Mouse (Mus musculus) liver, embryonic 11.5 days (tissue): ENCODE measurements around the gene 4933428G20Rik. TPM values are rescaled to one million over a fixed set of nuclear protein-coding genes. Genes with fewer than 3 reads are reported as not detected.
A peak's percentile ranks its signal among the peaks of the same experiment; 100 is the strongest.

Source experiments
- ATAC-seq: fragments of 200-750 bp; cut with Nextera tagmentation; replicated peaks from 2 replicates; pipeline ENCODE4 v1.8.0; 2017; ENCODE audit warnings: moderate number of reproducible peaks, mild to moderate bottlenecking, moderate TSS enrichment, moderate library complexity; ENCODE audit not compliant: low FRiP score
- DNase-seq: peaks from one replicate; pipeline ENCODE4 v3.0.0-alpha.2; 2017; ENCODE audit warnings: low spot score
- H3K27ac ChIP-seq: fragments of 300-500 bp; sonication (generic); 2 replicates; pipeline ENCODE4 v1.5.1; 2014; ENCODE audit warnings: mild to moderate bottlenecking, low read depth, low read length, control low read depth
- H3K27me3 ChIP-seq: fragments of 300-500 bp; sonication (generic); replicated peaks from 2 replicates; pipeline ENCODE4 v1.6.1; 2014; ENCODE audit warnings: low read length, mixed read lengths; ENCODE audit not compliant: control insufficient read depth, insufficient read depth
- H3K36me3 ChIP-seq: fragments of 300-500 bp; sonication (generic); 2 replicates; pipeline ENCODE4 v1.6.1; 2014; ENCODE audit warnings: mild to moderate bottlenecking, low read length, moderate library complexity, mixed read lengths; ENCODE audit not compliant: control insufficient read depth, insufficient read depth
- H3K4me1 ChIP-seq: fragments of 300-500 bp; sonication (generic); replicated peaks from 2 replicates; pipeline ENCODE4 v1.6.1; 2014; ENCODE audit warnings: low read length, mixed read lengths; ENCODE audit not compliant: control insufficient read depth, insufficient read depth
- H3K4me2 ChIP-seq: fragments of 300-500 bp; sonication (generic); 2 replicates; pipeline ENCODE4 v1.6.1; 2014; ENCODE audit warnings: mild to moderate bottlenecking, control low read depth, moderate library complexity
- H3K4me3 ChIP-seq: fragments of 300-500 bp; sonication (generic); 2 replicates; pipeline ENCODE4 v1.5.1; 2014; ENCODE audit warnings: low read depth, low read length, control low read depth
- H3K9ac ChIP-seq: fragments of 300-500 bp; sonication (generic); 2 replicates; pipeline ENCODE4 v1.6.1; 2014; ENCODE audit warnings: low read depth, low read length, control low read depth
- H3K9me3 ChIP-seq: fragments of 300-500 bp; sonication (generic); 2 replicates; pipeline ENCODE4 v1.6.1; 2016; ENCODE audit warnings: low read length, inconsistent platforms, mixed read lengths; ENCODE audit not compliant: control insufficient read depth
- WGBS: fragments of 180-500 bp; shearing (Covaris S2); extraction: QIAGEN DNeasy Blood & Tissue Kit; methylation state at CpG from one replicate; pipeline ENCODE4 v1.1.7; 2014; 5-methylcytosine and 5-hydroxymethylcytosine counted together
- polyA plus RNA-seq: library from polyadenylated mRNA; unstranded; fragments of >200 nt; fragmentation: Nextera tagmentation; extraction: Ambion mirVana; gene quantifications from 2 replicates; pipeline ENCODE4 v1.2.1, GENCODE M21; 2014

Gene 4933428G20Rik
- polyA plus RNA-seq, 1 experiment from 2014 or later: 0.44 TPM

- Histone ChIP-seq H3K4me1 (peaks cover 7% of the 10 kb centered on the region), H3K27me3 (peaks cover 71% of the 10 kb centered on the region), H3K27ac (no peak overlapping the region), H3K9me3 (no peaks in the 10 kb centered on the region), H3K4me2 (no peak overlapping the region), H3K9ac (no peak overlapping the region), H3K4me3 (no peak overlapping the region), H3K36me3 (no peaks in the 10 kb centered on the region)
- ATAC-seq (no peak), DNase-seq (no peak)
- 77% methylated on average over 22 of the region's 22 CpGs for WGBS
Observed at GRCm38 (mm10) chr11:97542171-97543150, 42.3 kb upstream of the 4933428G20Rik start.

GRCm38 (mm10) chr11:97540604-97541003 lies 40.5 kb upstream of the 4933428G20Rik start:
- 42% methylated on average over 3 of the region's 3 CpGs for WGBS

GRCm38 (mm10) chr11:97540136-97540535 lies 40.0 kb upstream of the 4933428G20Rik start:
- Histone ChIP-seq H3K4me2 (no peak overlapping the region), H3K9ac (no peak overlapping the region), H3K4me3 (no peak overlapping the region), H3K4me1 (peaks cover 12% of the 10 kb centered on the region), H3K27me3 (peaks cover 71% of the 10 kb centered on the region), H3K36me3 (no peaks in the 10 kb centered on the region), H3K27ac (no peak overlapping the region), H3K9me3 (no peaks in the 10 kb centered on the region)
- DNase-seq (no peak), ATAC-seq (no peak)
- 27% methylated on average over 3 of the region's 3 CpGs for WGBS

More at GRCm38 (mm10) chr11:97540604-97541003, 40.5 kb upstream of the 4933428G20Rik start:
- Histone ChIP-seq H3K36me3 (no peaks in the 10 kb centered on the region), H3K4me1 (peaks cover 12% of the 10 kb centered on the region), H3K9ac (no peak overlapping the region), H3K4me3 (no peak overlapping the region), H3K4me2 (no peak overlapping the region), H3K9me3 (no peaks in the 10 kb centered on the region), H3K27ac (no peak overlapping the region), H3K27me3 (peaks cover 71% of the 10 kb centered on the region)
- ATAC-seq (no peak), DNase-seq (no peak)

GRCm38 (mm10) chr11:97539622-97540021 lies 39.5 kb upstream of the 4933428G20Rik start:
- peaks cover 16% of the 10 kb centered on the region for H3K4me1 ChIP-seq
- H3K36me3 ChIP-seq: no peaks in the 10 kb centered on the region
- 62% methylated on average over 5 of the region's 5 CpGs for WGBS
- no peaks in the 10 kb centered on the region for H3K9me3 ChIP-seq
- no peak overlapping the region for H3K9ac ChIP-seq
- no peak overlapping the region for H3K27ac ChIP-seq
- ATAC-seq (no peak), DNase-seq (no peak)
- peaks cover 71% of the 10 kb centered on the region for H3K27me3 ChIP-seq
- H3K4me2 ChIP-seq: no peak overlapping the region
- H3K4me3 ChIP-seq: no peak overlapping the region

GRCm38 (mm10) chr11:97537580-97538089 lies 37.5 kb upstream of the 4933428G20Rik start:
- ATAC-seq (no peak), DNase-seq (no peak)
- peak overlapping the region; percentile 61; the same call in 1 of the 2 replicates for H3K4me2 ChIP-seq
- peaks cover 73% of the 10 kb centered on the region for H3K27me3 ChIP-seq
- no peak overlapping the region for H3K9ac ChIP-seq
- H3K36me3 ChIP-seq: no peaks in the 10 kb centered on the region
- H3K4me1 ChIP-seq: peaks cover 23% of the 10 kb centered on the region
- WGBS: 33% methylated on average over 12 of the region's 12 CpGs
- H3K27ac ChIP-seq: no peak overlapping the region
- no peak overlapping the region for H3K4me3 ChIP-seq
- H3K9me3 ChIP-seq: no peaks in the 10 kb centered on the region

GRCm38 (mm10) chr11:97536835-97537579 lies 36.9 kb upstream of the 4933428G20Rik start:
- Histone ChIP-seq H3K9ac (no peak overlapping the region), H3K4me1 (peaks cover 28% of the 10 kb centered on the region), H3K4me2 (peak overlapping the region; percentile 61), H3K27ac (no peak overlapping the region; the same call in 1 of the 2 replicates), H3K36me3 (no peaks in the 10 kb centered on the region), H3K9me3 (no peaks in the 10 kb centered on the region), H3K27me3 (peaks cover 73% of the 10 kb centered on the region), H3K4me3 (peak overlapping the region; percentile 36)
- no peak for ATAC-seq
- DNase-seq: no peak
- 1% methylated on average over 36 of the region's 36 CpGs for WGBS

GRCm38 (mm10) chr11:97536083-97536747 lies 36.1 kb upstream of the 4933428G20Rik start:
- H3K4me3 ChIP-seq: peak overlapping the region; percentile 36
- DNase-seq (no peak), ATAC-seq (no peak)
- peak overlapping the region; percentile 61 for H3K4me2 ChIP-seq
- H3K27me3 ChIP-seq: peaks cover 73% of the 10 kb centered on the region
- no peaks in the 10 kb centered on the region for H3K9me3 ChIP-seq
- H3K9ac ChIP-seq: no peak overlapping the region
- H3K4me1 ChIP-seq: peaks cover 30% of the 10 kb centered on the region
- H3K27ac ChIP-seq: no peak overlapping the region; the same call in 1 of the 2 replicates
- 11% methylated on average over 35 of the region's 35 CpGs for WGBS
- H3K36me3 ChIP-seq: no peaks in the 10 kb centered on the region

GRCm38 (mm10) chr11:97535660-97536059 lies 35.5 kb upstream of the 4933428G20Rik start:
- no peak overlapping the region for H3K9ac ChIP-seq
- H3K27ac ChIP-seq: no peak overlapping the region
- WGBS: 43% methylated on average over 5 of the region's 5 CpGs
- H3K4me1 ChIP-seq: peaks cover 30% of the 10 kb centered on the region
- ATAC-seq (no peak), DNase-seq (no peak)
- H3K27me3 ChIP-seq: peaks cover 72% of the 10 kb centered on the region
- H3K36me3 ChIP-seq: no peaks in the 10 kb centered on the region
- H3K4me2 ChIP-seq: no peak overlapping the region
- no peaks in the 10 kb centered on the region for H3K9me3 ChIP-seq
- H3K4me3 ChIP-seq: no peak overlapping the region
